Mouse (Mus musculus): Measurements from ENCODE around the gene Retreg1. TPM values are rescaled to one million over a fixed set of nuclear protein-coding genes. Genes with fewer than 3 reads are reported as not detected.

Gene Retreg1
- total and polyA plus RNA-seq, 2 experiments from 2014 or later: 28.0 to 29.0 TPM

DNA sequence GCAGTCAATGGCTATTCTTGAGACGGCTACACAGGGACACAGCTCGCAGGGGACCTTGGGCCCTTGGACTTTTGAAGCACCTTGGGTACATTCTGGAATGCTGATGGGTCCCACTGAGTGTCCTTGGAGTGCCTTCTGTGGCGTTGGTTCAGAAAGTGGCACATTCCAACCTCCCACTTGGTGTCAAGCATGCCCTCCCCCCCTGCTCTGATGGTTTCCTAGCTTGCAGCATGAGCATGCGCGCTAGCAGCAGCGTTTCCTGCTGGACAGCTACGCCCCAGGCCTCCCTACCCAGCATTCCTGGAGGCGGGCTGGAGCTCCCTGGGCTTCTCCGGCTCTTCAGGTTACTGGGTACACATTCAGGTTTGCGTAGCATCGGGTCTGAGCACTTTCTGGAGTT lies 7.6 kb downstream of the Retreg1 start:
- 77% methylated on average over 11 of the region's 11 CpGs for WGBS
- H3K9me3 ChIP-seq (ENCODE audit: low read length): no peaks in the 10 kb centered on the region
- no peak overlapping the region for H3K9ac ChIP-seq (replicated peaks; ENCODE audit: low read length, poor library complexity, severe bottlenecking)
- H3K4me1 ChIP-seq (ENCODE audit: insufficient read depth, low read length): no peaks in the 10 kb centered on the region
- no peaks in the 10 kb centered on the region for H3K36me3 ChIP-seq (ENCODE audit: insufficient read depth, low read length)
- no peak overlapping the region for H3K4me2 ChIP-seq (ENCODE audit: low read depth, low read length, poor library complexity, severe bottlenecking)
- DNase-seq (ENCODE audit: low spot score) (no peak), ATAC-seq (ENCODE audit: low FRiP score) (no peak)
- H3K27me3 ChIP-seq (ENCODE audit: insufficient read depth, low read length): no peaks in the 10 kb centered on the region
- H3K27ac ChIP-seq (ENCODE audit: low read depth, low read length): no peak overlapping the region
- no peak for TF ChIP-seq CTCF (IDR thresholded peaks at IDR 0.05)
- no peak overlapping the region for H3K4me3 ChIP-seq (ENCODE audit: low read depth, low read length)

DNA sequence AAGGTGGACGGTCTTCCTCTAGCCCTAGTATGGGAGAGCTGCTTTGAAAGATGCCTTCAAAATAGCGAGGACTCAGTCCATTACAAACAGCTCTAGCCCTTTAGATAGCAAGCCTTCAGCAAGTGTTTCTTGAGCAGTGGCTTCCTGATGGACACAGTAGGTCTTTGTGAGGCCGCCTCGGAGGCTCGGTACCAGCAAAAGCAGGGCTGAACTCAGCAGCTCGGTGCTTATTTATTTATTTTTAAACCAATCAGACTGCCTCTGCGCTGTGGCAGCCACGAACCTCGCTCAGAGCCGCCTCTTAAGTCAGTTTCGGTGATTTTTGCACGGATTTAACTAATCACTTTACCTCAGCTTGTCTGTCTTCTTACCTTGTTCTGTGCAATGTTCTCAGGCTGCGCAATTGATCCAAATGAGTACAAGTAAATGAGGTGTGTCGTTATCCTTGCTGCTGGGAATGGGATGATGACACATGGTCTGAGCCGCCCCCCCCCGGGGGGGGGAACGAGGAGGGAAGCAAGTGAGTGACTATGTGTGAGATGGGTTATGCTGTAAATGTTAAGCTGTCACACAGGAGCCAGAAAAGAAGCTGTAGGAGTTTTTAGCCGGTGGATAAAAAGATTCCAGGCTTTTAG lies 11.4 kb downstream of the Retreg1 start:
- Histone ChIP-seq H3K27ac (ENCODE audit: low read depth, low read length) (no peak overlapping the region), H3K9me3 (ENCODE audit: low read length) (no peaks in the 10 kb centered on the region), H3K4me1 (ENCODE audit: insufficient read depth, low read length) (no peaks in the 10 kb centered on the region), H3K27me3 (ENCODE audit: insufficient read depth, low read length) (no peaks in the 10 kb centered on the region), H3K9ac (replicated peaks; ENCODE audit: low read length, poor library complexity, severe bottlenecking) (no peak overlapping the region), H3K36me3 (ENCODE audit: insufficient read depth, low read length) (no peaks in the 10 kb centered on the region), H3K4me2 (ENCODE audit: low read depth, low read length, poor library complexity, severe bottlenecking) (no peak overlapping the region), H3K4me3 (ENCODE audit: low read depth, low read length) (no peak overlapping the region)
- DNase-seq (ENCODE audit: low spot score): no peak
- peak; percentile 47; the same call in 1 of the 2 replicates for ATAC-seq (ENCODE audit: low FRiP score)
- 52% methylated on average over 18 of the region's 18 CpGs for WGBS
- TF ChIP-seq CTCF (IDR thresholded peaks at IDR 0.05): no peak

DNA sequence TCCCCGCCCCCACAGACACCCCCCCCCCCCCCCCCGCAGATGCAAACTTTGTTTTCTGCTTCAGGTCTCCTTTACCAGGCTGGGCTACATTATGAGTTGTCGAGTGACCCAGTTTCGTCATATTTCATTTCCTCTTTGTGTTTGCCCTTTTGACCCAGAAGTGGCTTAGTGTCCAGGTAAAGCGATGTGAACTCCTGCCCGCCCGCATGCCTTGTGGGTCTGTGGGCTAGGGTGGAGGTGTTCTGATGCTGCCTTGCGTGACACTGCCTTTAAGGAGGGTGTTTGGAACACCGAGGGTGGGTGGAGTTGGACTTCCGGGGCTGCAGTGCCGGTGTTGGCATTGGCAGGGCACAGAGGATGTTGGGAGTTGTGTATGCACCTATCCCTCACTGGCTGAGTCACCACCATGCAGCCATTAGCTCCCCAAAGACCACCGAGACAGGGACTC lies 15.7 kb downstream of the Retreg1 start:
- Histone ChIP-seq H3K4me2 (ENCODE audit: low read depth, low read length, poor library complexity, severe bottlenecking) (no peak overlapping the region), H3K36me3 (ENCODE audit: insufficient read depth, low read length) (no peaks in the 10 kb centered on the region), H3K4me1 (ENCODE audit: insufficient read depth, low read length) (no peaks in the 10 kb centered on the region), H3K9me3 (ENCODE audit: low read length) (no peaks in the 10 kb centered on the region), H3K27me3 (ENCODE audit: insufficient read depth, low read length) (no peaks in the 10 kb centered on the region), H3K4me3 (ENCODE audit: low read depth, low read length) (no peak overlapping the region), H3K9ac (replicated peaks; ENCODE audit: low read length, poor library complexity, severe bottlenecking) (no peak overlapping the region), H3K27ac (ENCODE audit: low read depth, low read length) (no peak overlapping the region)
- no peak for TF ChIP-seq CTCF (IDR thresholded peaks at IDR 0.05)
- ATAC-seq (ENCODE audit: low FRiP score) (no peak), DNase-seq (ENCODE audit: low spot score) (no peak)
- WGBS: 83% methylated on average over 10 of the region's 12 CpGs

DNA sequence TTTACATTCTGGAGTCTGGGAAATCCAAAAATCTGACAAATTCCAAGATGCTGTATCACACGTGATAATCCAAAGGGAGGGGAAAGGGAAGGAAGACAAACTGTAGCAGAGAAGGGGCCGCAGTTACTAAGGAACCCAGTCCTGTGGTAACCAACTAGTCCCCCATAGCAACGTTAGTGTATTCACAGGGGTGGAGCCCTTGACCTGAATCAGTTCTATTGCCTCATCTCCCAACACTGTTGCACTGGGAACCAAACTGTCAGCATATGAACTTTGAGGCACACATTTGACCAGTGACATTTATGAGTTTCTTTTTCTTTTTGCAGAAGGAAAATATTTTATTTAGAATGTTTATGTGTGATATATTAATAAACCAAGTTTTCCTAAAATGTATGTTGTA lies 16.5 kb downstream of the Retreg1 start:
- TF ChIP-seq CTCF (IDR thresholded peaks at IDR 0.05): no peak
- H3K4me2 ChIP-seq (ENCODE audit: low read depth, low read length, poor library complexity, severe bottlenecking): no peak overlapping the region
- 57% methylated on average over 3 of the region's 3 CpGs for whole genome bisulfite sequencing
- H3K4me3 ChIP-seq (ENCODE audit: low read depth, low read length): no peak overlapping the region
- no peaks in the 10 kb centered on the region for H3K36me3 ChIP-seq (ENCODE audit: insufficient read depth, low read length)
- no peak for DNase-seq (ENCODE audit: low spot score)
- H3K27me3 ChIP-seq (ENCODE audit: insufficient read depth, low read length): no peaks in the 10 kb centered on the region
- no peaks in the 10 kb centered on the region for H3K4me1 ChIP-seq (ENCODE audit: insufficient read depth, low read length)
- H3K9ac ChIP-seq (replicated peaks; ENCODE audit: low read length, poor library complexity, severe bottlenecking): no peak overlapping the region
- no peak for ATAC-seq (ENCODE audit: low FRiP score)
- H3K9me3 ChIP-seq (ENCODE audit: low read length): no peaks in the 10 kb centered on the region
- H3K27ac ChIP-seq (ENCODE audit: low read depth, low read length): no peak overlapping the region

DNA sequence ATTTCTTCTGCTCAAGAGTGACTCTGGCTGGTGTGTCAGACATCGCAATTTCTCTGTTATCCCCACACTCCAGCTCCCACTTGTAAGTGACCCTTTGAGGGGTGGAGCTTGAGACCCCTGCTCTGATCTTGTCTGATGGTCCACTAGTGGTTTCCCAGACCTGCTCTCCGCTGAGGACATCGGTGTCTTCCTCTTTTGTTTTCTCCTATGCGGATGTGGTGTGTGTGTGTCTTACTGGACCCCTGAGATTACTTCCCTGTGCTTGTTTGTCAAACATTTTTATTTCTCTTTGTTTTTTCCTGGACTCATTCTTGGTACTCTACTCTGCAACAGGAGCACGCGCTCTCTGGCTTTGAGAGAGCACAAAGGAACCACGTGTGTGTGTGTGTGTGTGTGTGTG lies 18.9 kb downstream of the Retreg1 start:
- Histone ChIP-seq H3K4me2 (ENCODE audit: low read depth, low read length, poor library complexity, severe bottlenecking) (no peak overlapping the region), H3K4me3 (ENCODE audit: low read depth, low read length) (no peak overlapping the region), H3K9me3 (ENCODE audit: low read length) (no peaks in the 10 kb centered on the region), H3K27ac (ENCODE audit: low read depth, low read length) (no peak overlapping the region), H3K36me3 (ENCODE audit: insufficient read depth, low read length) (no peaks in the 10 kb centered on the region), H3K4me1 (ENCODE audit: insufficient read depth, low read length) (no peaks in the 10 kb centered on the region), H3K27me3 (ENCODE audit: insufficient read depth, low read length) (no peaks in the 10 kb centered on the region), H3K9ac (replicated peaks; ENCODE audit: low read length, poor library complexity, severe bottlenecking) (no peak overlapping the region)
- no peak for TF ChIP-seq CTCF (IDR thresholded peaks at IDR 0.05)
- ATAC-seq (ENCODE audit: low FRiP score): no peak
- WGBS: 86% methylated on average over 7 of the region's 7 CpGs
- no peak for DNase-seq (ENCODE audit: low spot score)

DNA sequence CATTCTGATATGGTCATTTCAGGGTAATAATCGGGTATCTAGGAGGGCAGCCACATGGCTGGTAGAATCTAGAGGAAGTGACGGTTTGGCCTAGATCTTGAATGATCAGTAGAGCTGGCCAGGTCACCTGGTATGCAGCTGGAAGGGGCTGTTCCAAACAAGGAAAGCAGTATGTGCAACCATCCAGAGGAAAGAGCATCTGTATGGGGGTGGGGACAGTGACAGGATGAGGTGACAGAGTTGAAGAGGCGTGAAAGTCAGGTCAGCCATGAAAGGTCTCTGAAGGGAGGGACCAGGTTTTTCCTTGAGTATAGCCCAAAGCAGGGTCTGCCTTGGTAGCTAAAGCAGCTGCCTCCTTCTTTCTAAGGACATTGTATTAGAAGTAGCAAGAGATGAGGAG lies 22.6 kb downstream of the Retreg1 start:
- TF ChIP-seq CTCF (IDR thresholded peaks at IDR 0.05): no peak
- Histone ChIP-seq H3K4me2 (ENCODE audit: low read depth, low read length, poor library complexity, severe bottlenecking) (no peak overlapping the region), H3K36me3 (ENCODE audit: insufficient read depth, low read length) (no peaks in the 10 kb centered on the region), H3K9me3 (ENCODE audit: low read length) (no peaks in the 10 kb centered on the region), H3K27ac (ENCODE audit: low read depth, low read length) (no peak overlapping the region), H3K9ac (replicated peaks; ENCODE audit: low read length, poor library complexity, severe bottlenecking) (no peak overlapping the region), H3K27me3 (ENCODE audit: insufficient read depth, low read length) (no peaks in the 10 kb centered on the region), H3K4me3 (ENCODE audit: low read depth, low read length) (no peak overlapping the region), H3K4me1 (ENCODE audit: insufficient read depth, low read length) (no peaks in the 10 kb centered on the region)
- WGBS: 92% methylated on average over 3 of the region's 3 CpGs
- DNase-seq (ENCODE audit: low spot score) (no peak), ATAC-seq (ENCODE audit: low FRiP score) (no peak)

Measured in midbrain, postnatal 0 days (tissue).